Mouse (Mus musculus) right cerebral cortex, postnatal 14 days (tissue): Measurements from ENCODE around the gene Bace1.
"Not testable (repeated sequence)": the region's sequence is repeated elsewhere in the genome, so short reads cannot be mapped to it uniquely, and the experiment has no call there.

Source experiments
- DNase-seq: peaks from one replicate; pipeline ENCODE4 v3.0.0; 2022

The Bace1 gene

DNA sequence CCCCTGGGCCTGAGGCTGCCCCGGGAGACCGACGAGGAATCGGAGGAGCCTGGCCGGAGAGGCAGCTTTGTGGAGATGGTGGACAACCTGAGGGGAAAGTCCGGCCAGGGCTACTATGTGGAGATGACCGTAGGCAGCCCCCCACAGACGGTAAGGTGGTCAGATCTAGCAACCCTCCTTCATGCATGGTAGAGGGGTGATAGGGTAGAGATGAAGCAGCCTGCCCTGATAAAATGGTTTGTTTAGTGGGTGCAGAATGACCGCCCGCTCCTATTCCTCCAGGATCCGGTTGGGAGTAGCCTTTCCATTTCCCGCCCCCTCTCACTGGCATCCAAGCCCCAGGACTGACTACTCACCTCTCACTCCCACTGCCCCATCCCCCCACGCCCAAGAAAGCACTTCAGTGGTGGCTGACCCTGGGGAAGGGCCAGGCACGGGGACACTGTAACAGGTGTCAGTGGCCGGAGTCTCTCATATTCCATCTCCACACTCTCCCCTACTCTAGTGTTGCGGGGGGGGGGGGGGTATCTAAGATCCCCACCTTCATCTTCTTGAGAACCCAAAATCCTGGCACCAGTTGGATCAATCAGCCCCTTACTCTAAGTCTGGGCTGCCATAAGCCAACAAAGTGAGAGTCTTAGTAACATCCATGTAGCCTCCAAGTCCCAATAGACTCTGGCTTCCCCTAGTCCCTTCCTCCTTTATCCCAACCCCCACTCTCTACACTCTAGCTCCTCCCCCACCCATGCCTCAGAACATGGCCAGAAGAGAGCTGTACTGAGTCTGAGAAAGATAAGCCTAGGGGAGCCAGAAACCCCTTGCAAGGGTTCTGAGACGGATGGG, 980 bp downstream of the Bace1 start:
- DNase-seq: no peak

- no peak for DNase-seq
Measured at GRCm38 (mm10) chr9:45839982-45840300, 1.6 kb downstream of the Bace1 start.

DNA sequence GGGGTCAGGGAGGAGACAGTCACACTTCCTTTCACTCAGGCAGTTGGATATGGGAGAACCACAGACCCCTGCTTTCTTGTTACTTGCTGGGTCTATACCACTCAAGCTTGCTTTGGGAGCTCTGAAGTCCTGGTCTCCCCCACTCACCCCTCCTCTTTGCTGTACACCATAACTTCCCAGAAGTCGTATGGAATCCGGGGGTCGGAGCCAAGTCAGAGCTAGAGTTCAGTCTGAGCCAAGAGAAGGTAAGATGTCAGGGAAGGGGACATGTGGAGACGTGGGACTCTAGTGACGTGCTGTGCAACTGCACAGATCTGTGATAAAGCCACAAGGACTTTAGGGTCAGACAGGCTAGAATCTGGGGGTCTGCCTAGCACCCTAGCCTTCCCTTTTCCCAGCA, 2.0 kb downstream of the Bace1 start:
- no peak for DNase-seq

- DNase-seq: no peak
Measured at GRCm38 (mm10) chr9:45841458-45841857, 3.1 kb downstream of the Bace1 start.

GRCm38 (mm10) chr9:45843007-45843406, 4.6 kb downstream of the Bace1 start:
- DNase-seq: no peak

DNA sequence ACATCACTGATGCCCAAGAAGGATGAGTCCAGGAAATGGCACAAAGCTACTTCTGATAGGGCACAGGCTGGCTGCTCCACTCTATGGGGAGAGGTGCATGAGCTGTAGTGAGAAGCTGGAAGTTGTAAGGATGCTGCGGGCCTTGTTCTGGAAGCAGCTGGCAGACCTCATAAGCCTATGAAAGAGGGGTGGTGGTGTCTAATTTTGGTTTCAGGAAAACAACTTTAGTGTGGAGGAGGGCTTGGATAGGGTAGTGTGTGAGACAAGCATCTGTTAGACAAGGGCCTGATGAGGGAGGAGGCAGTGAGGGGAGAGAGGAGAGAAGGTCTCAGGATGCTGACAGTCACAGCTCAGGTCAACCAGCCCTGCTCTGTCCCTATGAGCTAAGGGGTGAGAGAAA, 5.4 kb downstream of the Bace1 start:
- no peak for DNase-seq

DNA sequence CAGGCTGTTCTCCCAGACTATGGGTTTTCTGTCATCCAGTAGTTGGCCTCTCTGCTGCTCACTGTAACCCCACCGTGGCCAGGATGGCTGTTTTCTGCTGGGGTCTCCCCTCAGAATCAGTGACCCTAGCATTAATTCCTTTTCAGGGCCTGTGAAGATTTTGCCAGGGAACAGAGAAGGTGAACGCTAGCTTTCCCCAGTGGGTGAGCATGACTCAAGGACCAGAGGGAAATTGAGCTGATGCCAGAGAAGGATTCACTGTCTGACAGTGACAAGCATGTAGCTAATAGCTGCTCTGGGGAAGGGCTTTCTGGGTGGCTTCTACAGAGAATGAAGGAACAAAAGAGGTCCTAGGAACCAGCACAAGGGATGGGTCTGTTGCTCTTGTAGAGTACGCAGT, 7.2 kb downstream of the Bace1 start:
- no peak for DNase-seq

GRCm38 (mm10) chr9:45846176-45846575, 7.8 kb downstream of the Bace1 start:
- DNase-seq: not testable (repeated sequence)

- no peak for DNase-seq
Measured at GRCm38 (mm10) chr9:45846891-45847460, 8.6 kb downstream of the Bace1 start.

- DNase-seq: no peak
Measured at GRCm38 (mm10) chr9:45849528-45850408, 11.4 kb downstream of the Bace1 start.

- DNase-seq: no peak
Measured at GRCm38 (mm10) chr9:45850528-45851155, 12.3 kb downstream of the Bace1 start.

DNA sequence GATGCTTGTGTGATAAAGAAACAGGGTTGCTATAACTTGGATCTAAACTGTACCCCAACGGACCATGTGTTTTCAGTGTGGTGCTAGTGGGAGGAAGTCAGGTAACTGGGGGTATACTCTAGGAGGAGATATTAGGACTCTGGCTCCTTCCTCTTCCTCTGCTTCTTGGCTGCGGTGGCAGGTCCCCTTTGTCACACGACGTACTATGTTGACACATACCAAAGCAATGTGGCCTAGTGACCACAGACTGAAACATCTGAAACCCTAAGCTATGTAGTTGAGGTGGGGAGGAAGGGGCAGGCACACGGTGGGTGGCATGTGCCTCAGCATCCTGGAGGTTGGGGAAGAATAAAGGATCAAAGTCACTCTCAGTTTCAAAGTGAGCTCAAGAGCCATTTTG, 12.9 kb downstream of the Bace1 start:
- no peak for DNase-seq

DNA sequence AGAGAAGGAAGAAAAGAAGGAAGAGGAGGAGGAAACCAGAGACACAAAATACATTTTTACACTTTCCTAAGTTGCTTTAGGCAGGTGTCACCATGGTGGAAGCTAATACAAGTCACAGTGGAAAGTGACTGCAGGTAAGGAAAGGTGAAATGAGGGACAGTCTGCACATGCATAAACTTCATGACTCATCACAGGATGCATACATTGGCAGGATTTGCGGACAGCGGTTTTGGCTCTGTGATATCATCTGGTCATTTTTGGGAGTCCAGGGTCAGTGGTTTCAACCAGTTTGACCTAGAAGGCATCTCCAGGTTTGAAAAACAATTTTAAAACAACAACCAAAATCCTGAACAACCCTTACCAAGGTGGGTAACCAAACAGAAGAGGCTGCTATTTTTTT, 13.4 kb downstream of the Bace1 start:
- DNase-seq: no peak

GRCm38 (mm10) chr9:45853695-45854094, 15.3 kb downstream of the Bace1 start:
- no peak for DNase-seq

DNA sequence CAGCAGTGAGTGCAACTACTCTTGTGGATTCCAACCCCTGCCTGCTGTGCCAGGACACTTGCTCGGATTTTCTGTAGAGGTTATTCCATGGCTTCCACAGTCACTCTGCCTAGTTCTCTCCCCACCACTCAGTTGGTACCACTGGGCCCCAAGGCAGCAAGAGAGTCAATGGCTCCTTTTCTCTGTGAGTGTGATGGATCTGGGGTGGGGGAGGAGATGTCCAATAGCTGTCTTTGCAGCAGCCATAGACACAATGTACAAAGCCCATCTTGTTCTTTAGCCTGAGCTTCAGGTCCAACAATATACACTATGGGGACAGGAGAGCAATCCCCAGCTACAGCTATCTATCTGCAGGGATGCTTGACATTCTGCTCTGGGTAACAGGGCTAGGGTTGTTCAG, 15.8 kb downstream of the Bace1 start:
- DNase-seq: no peak

DNA sequence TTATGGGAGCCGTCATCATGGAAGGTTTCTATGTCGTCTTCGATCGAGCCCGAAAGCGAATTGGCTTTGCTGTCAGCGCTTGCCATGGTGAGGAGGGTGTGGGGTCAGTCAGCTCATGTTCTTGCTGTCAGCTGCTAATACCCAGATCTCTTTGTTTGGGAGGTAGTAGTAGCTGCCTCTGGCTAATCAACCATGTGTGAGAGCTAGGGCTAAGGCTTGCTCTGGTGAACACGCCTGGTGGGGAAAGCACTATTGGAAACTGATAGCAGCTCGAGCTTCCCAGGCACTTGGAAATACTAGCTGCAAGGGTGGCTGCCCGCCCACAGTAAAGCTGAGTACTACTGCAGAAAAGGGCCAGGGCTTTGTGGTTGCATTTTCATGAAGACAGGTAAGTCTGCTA, 21.0 kb downstream of the Bace1 start:
- DNase-seq: no peak

DNA sequence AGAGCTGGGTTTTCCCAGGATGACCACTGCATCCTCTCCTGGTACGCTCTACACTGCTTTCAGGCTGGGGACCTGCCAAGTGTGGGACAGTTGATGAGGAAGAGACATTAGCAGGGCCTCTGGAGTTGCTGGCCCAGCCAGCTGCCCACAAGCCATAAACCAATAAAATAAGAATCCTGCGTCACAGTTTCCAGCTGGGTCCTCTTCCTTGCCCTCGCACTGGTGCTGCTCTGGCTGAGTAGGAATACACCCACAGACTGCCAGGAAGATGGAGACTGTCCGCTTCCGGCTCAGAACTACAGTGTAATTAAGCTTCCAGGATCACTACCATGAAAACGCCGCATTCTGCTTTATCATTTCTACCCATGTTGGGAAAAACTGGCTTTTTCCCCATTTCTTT, 23.4 kb downstream of the Bace1 start:
- no peak for DNase-seq

- DNase-seq: no peak
Measured at GRCm38 (mm10) chr9:45869181-45869580, 30.8 kb downstream of the Bace1 start.

DNA sequence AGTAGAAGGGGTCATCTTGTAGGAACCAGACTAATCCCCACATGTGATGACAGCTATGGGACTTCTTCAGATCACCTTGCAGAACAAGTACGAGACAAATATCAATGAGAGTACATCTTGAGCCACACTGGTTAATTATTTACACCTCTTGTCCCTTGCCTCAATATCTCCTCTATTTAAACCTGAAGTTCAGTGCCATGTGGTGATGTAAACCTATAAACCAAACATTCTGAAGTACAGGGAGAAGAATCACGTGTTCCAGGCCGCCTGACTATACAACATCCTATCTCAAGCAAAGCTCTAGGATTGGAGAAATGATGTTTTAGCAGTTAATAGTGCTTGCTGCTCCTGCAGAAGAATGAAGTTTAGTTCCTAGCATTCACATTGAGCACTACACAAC, 31.9 kb downstream of the Bace1 start:
- DNase-seq: no peak

DNA sequence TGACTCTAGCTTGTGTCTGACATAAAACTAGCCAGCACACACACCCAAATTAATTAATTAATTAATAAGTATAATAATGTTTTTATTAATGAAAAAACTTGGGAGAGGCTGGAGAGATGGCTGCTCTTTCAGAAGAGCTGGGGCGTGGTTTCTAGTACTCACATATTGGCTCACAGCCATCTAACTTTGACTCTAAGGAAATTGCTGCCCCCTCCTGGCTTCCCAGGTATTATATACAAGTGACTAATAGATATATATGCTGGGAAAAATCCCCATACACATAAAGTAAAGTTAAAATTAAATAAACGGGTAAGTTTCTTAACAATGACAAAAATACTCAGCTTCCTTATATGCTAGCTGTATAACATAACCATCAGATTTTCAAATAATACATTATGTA, 39.5 kb downstream of the Bace1 start:
- DNase-seq: no peak

- no peak for DNase-seq
Measured at GRCm38 (mm10) chr9:45893681-45894080, 55.3 kb downstream of the Bace1 start.

DNA sequence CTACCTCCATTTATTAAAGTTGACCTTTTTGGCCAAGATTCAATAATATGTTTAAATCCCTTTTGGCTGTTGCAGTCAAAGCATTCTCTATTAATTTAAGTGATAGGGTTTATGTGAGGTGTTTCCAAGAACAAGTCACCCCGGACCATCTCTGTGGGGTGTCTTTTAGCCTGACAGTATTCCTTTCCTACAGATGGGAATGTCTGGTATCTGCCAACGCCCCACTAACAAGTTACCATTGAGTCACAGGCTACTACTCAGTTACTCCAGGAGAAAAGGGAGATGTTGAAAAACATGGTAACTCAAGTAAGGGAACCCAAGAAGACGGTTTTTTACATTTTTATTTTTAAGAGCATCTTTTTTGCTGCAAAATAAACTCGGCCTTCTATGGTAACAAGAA, 66.8 kb downstream of the Bace1 start:
- DNase-seq: no peak

GRCm38 (mm10) chr9:45905811-45906237, 67.4 kb downstream of the Bace1 start:
- peak; percentile 37 for DNase-seq
